Mouse (Mus musculus) monocyte, adult 5-6 weeks (primary cell): ENCODE measurements around the gene Sbno2. TPM values are rescaled to one million over a fixed set of nuclear protein-coding genes. Genes with fewer than 3 reads are reported as not detected.

Source experiments
- ATAC-seq: fragments of 153-309, 156-312 bp; replicated peaks from 2 replicates; pipeline ENCODE4 v1.8.0; 2017; ENCODE audit warnings: mild to moderate bottlenecking; ENCODE audit not compliant: low TSS enrichment, insufficient number of reproducible peaks, severe bottlenecking, poor library complexity, low FRiP score
- total RNA-seq: library from RNA; stranded (forward); fragments of 200-1000, 200-491, 200-594 nt; gene quantifications from 3 replicates; pipeline ENCODE4 v1.2.3, GENCODE M21; 2017

Gene Sbno2
- total RNA-seq, 1 experiment from 2014 or later: 50.6 TPM

GRCm38 (mm10) chr10:80102216-80102915 is 3.0 kb downstream of the Sbno2 start:
- peak; percentile 52 for ATAC-seq

DNA sequence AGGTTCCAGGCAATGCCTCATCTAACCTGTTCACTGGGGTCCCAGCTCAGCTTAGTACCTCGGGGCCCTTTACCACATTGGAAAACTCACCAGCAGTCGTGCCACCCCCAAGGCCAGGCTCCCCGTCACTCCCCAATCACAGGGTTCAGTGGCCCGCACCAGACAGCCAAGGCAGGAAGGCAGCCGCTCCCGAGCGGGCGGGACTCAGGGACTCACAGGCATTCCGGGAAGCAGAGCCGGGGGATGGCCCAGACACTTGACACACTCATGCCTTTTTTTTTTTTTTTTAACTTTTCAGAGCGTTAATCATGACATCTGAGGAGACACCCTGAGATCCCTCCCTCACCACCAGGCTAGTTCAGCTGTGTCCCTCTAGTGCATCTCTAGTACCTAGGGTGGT is 4.4 kb downstream of the Sbno2 start:
- no peak for ATAC-seq

- ATAC-seq: peak; percentile 52
Observed at GRCm38 (mm10) chr10:80098630-80099029, 6.7 kb downstream of the Sbno2 start.

DNA sequence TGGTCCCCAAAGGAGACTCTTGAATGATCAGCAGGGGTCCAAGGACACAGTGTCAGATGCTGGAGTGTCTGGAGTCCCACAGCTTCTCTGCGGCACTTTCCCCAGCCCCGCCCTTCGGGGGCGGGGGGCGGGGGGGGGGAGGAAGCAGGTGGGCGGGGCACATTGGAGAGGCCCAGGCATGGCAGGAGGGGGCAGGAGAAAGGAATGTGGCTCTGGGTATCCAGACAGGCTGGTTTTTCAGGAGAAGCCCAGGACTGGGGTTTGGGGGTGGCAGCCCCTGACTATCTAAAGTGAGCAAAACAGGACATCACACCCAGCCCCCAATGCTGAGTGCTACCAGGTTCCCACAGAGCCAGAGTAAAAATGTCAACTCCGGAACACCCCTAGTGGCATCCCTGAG is 8.1 kb downstream of the Sbno2 start:
- ATAC-seq: no peak

DNA sequence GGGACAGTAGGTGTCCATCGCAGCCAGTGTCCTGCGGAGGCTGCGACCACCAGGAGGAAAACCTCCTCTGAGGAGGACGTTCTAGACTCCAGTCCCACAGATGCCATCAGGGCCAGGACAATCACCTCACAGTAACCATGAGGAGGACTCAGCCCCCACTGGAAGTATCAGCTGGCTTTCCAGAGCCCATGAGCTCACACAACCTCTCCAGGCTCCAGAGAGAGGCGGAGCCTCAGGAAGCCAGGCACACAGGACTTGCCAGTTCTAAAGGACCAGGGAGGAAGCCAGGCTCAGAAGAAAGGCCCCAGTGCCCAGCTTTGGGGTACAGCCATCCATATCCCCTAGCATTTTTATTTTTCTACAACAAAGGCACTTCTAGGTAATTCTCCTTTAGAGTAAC is 9.8 kb downstream of the Sbno2 start:
- no peak for ATAC-seq

DNA sequence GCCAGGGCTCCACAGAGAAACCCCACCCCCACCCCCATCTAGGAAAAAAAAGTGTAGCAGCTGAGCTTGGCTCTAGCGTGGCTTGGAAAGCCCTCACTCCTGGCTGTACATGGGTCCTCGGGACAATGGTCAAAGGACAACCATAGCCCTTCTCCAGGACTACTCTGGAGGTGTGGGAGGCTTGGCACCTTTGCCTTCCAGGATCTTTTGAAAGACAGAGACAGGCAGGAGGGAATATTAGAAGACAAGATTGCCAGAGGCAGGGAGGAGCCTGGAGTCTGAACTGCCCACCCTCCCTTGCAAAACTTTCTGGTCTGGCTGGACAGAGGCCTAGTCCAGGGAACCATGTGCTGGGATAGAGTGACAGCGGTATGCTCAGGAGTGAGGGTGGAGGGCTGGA is 10.7 kb downstream of the Sbno2 start:
- ATAC-seq: no peak

DNA sequence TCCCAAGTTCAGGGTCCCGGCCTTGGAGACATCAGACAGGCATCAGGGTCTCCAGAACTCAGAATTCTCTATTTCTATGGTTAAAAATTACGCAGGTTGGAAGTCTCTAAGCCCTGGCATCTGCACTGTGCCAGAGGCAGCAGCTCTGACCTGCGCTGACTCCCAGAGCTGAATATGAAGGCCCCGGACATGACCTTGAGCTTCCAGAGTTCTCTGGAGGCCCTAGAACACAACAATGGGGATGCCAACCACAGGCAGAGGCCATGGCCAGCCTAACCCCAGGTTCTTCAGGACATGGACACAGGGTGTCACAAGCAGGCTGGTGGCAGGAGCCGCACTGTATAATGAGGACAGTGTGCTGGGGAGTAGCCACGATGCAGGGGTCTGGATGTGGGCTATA is 11.3 kb downstream of the Sbno2 start:
- ATAC-seq: no peak

GRCm38 (mm10) chr10:80092690-80093089 is 12.7 kb downstream of the Sbno2 start:
- no peak for ATAC-seq

GRCm38 (mm10) chr10:80091527-80091926 is 13.8 kb downstream of the Sbno2 start:
- ATAC-seq: no peak

DNA sequence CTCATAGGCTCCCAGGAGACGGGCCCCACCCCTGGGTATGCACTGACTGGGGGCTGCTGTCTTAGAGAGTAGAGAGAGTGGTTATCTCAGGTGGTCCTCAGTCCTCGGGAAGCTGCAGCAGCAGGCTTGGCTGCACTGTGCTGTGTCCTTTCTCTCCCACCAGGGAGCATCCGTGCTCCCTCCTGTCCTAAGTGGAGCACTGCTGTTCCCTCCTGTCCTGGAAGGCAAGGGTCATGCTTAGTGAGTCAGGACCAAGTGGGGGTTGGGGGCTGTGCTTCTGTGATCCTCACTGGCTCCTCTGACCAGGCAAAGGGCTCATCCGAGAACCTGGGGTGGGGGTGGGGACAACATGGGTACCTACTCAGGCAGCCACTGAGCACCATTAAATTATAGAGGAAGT is 16.2 kb downstream of the Sbno2 start:
- ATAC-seq: no peak

- peak; percentile 50 for ATAC-seq
Observed at GRCm38 (mm10) chr10:80087483-80087882, 17.9 kb downstream of the Sbno2 start.

GRCm38 (mm10) chr10:80086847-80087246 is 18.5 kb downstream of the Sbno2 start:
- peak; percentile 74 for ATAC-seq

DNA sequence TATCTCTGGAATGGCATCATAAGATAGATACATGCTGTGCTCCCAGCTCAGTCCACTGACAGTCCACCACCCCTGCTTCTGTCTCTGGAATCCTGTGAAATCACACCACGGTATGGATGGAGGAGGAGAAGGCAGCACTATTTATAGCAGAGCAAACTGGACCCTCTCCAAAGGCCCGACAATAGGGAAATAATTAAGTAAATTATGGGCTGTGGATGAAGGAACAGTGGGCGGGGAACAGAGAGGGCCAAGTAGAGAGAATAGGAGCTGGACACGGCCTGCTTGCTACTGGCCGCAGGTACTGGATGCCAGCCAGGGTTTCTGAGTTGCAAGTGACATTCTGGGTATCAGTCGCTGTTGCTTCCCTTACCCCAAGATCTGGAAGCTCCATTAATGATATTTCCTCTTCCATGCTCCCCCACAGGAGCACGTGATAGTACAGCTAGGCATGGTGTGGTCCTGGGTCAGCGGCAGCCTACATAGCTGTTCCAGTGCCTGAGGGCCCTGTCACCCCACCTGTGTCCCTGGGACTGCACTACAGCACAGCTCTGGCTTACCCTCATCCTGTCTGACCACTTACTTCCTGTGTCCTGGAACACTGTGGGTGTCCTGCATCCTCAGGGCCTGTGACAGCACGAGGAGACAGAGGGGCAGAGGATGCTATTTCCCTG is 20.4 kb downstream of the Sbno2 start:
- no peak for ATAC-seq

- ATAC-seq: no peak
Observed at GRCm38 (mm10) chr10:80081075-80081474, 24.3 kb downstream of the Sbno2 start.

- no peak for ATAC-seq
Observed at GRCm38 (mm10) chr10:80080396-80081070, 24.8 kb downstream of the Sbno2 start.

GRCm38 (mm10) chr10:80078366-80078765 is 27.0 kb downstream of the Sbno2 start:
- no peak for ATAC-seq

GRCm38 (mm10) chr10:80077312-80077711 is 28.1 kb downstream of the Sbno2 start:
- ATAC-seq: no peak

- no peak for ATAC-seq
Observed at GRCm38 (mm10) chr10:80076386-80076785, 29.0 kb downstream of the Sbno2 start.

DNA sequence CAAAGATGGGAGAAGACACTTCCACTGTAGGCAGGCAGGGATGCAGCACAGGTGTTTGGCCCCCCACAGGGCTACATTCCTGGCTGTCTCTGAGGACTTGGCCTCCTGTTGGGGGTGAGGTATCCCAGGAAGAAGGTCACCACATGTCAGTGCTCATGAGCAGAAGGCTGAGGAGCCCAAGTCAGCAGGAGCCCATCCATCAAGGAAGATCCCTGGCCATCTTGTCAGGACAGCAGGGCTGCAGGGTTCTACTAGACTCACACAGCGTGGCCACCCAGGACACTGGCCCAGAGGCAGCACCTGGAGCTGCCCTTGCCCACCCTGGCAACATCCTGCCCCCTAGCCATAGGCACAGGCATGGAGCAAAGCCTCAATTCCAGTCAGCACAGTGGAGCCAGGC is 29.4 kb downstream of the Sbno2 start:
- ATAC-seq: no peak
